Mouse (Mus musculus) megakaryocyte-erythroid progenitor cell, adult 5-6 weeks (primary cell): Measurements from ENCODE around the gene B4galt7. TPM values are rescaled to one million over a fixed set of nuclear protein-coding genes. Genes with fewer than 3 reads are reported as not detected.
A peak's percentile ranks its signal among the peaks of the same experiment; 100 is the strongest.

Source experiments
- ATAC-seq: replicated peaks from 2 replicates; pipeline ENCODE4 v1.8.0; 2016; ENCODE audit warnings: mild to moderate bottlenecking, inconsistent platforms; ENCODE audit not compliant: severe bottlenecking, poor library complexity, low FRiP score, low TSS enrichment
- total RNA-seq, 2 experiments: library from RNA; stranded (forward) in 1 of 2; stranded (reverse) in 1 of 2; fragments of 200-1000, 215-1000 nt in 1 of 2; fragments of >200 nt in 1 of 2; fragmentation: Nextera tagmentation in 1 of 2; gene quantifications; 2 replicates each; pipeline ENCODE4 v1.2.3; 2014 to 2017

B4galt7 gene
- total RNA-seq, 2 experiments from 2014 or later, result 9.4 to 16.3 TPM

GRCm38 (mm10) chr13:55650098-55650497 is 50.4 kb downstream of the B4galt7 start:
- ATAC-seq, result no peak

- 0 out of 2 replicates have a peak, but pooled peaks have one; percentile 23 for ATAC-seq
Measured at GRCm38 (mm10) chr13:55650980-55651379, 51.3 kb downstream of the B4galt7 start.

Other genes with a start within 250 kb of the B4galt7 start
- 110 and 122 TPM in 2 replicates for gene Lman2, start 237.1 kb upstream of the B4galt7 start, total RNA-seq (2014; fragmentation: Nextera tagmentation)
- gene Lman2, start 237.1 kb upstream of the B4galt7 start, total RNA-seq (2017), result 75.6 and 91.9 TPM in 2 replicates
- gene Rgs14, start 230.2 kb upstream of the B4galt7 start, total RNA-seq (2014; fragmentation: Nextera tagmentation), result 6.9 and 11.9 TPM in 2 replicates
- gene Rgs14, start 230.2 kb upstream of the B4galt7 start, total RNA-seq (2017), result 1.8 and 3.2 TPM in 2 replicates
- gene Slc34a1, start 201.7 kb upstream of the B4galt7 start, total RNA-seq (2014; fragmentation: Nextera tagmentation), result not detected in 2 replicates
- not detected in 2 replicates for gene Slc34a1, start 201.7 kb upstream of the B4galt7 start, total RNA-seq (2017)
- not detected in 2 replicates for gene Pfn3, start 184.7 kb upstream of the B4galt7 start, total RNA-seq (2014; fragmentation: Nextera tagmentation)
- gene Pfn3, start 184.7 kb upstream of the B4galt7 start, total RNA-seq (2017), result not detected in 2 replicates
- gene F12, start 173.1 kb upstream of the B4galt7 start, total RNA-seq (2014; fragmentation: Nextera tagmentation), result not detected in 2 replicates
- gene F12, start 173.1 kb upstream of the B4galt7 start, total RNA-seq (2017), result not detected in 2 replicates
- 61.4 and 80.6 TPM in 2 replicates for gene Grk6, start 154.8 kb upstream of the B4galt7 start, total RNA-seq (2014; fragmentation: Nextera tagmentation)
- 67.7 and 82.4 TPM in 2 replicates for gene Grk6, start 154.8 kb upstream of the B4galt7 start, total RNA-seq (2017)
- gene Prr7, start 135.6 kb upstream of the B4galt7 start, total RNA-seq (2014; fragmentation: Nextera tagmentation), result not detected in 2 replicates
- not detected in 2 replicates for gene Prr7, start 135.6 kb upstream of the B4galt7 start, total RNA-seq (2017)
- 0.84 TPM in 1 of 2 replicates, not detected in the other for gene Dbn1, start 111.8 kb upstream of the B4galt7 start, total RNA-seq (2014; fragmentation: Nextera tagmentation)
- gene Dbn1, start 111.8 kb upstream of the B4galt7 start, total RNA-seq (2017), result 2.4 TPM in 1 of 2 replicates, not detected in the other
- gene Pdlim7, start 86.2 kb upstream of the B4galt7 start, total RNA-seq (2014; fragmentation: Nextera tagmentation), result 11.5 and 13.2 TPM in 2 replicates
- gene Pdlim7, start 86.2 kb upstream of the B4galt7 start, total RNA-seq (2017), result 3.0 and 4.3 TPM in 2 replicates
- gene Dok3, start 70.6 kb upstream of the B4galt7 start, total RNA-seq (2014; fragmentation: Nextera tagmentation), result 1.5 and 2.2 TPM in 2 replicates
- gene Dok3, start 70.6 kb upstream of the B4galt7 start, total RNA-seq (2017), result 1.8 and 2.9 TPM in 2 replicates
- 55.0 and 56.4 TPM in 2 replicates for gene Ddx41, start 63.2 kb upstream of the B4galt7 start, total RNA-seq (2014; fragmentation: Nextera tagmentation)
- gene Ddx41, start 63.2 kb upstream of the B4galt7 start, total RNA-seq (2017), result 58.9 and 64.3 TPM in 2 replicates
- 49.7 and 72.9 TPM in 2 replicates for gene Fam193b, start 28.8 kb upstream of the B4galt7 start, total RNA-seq (2014; fragmentation: Nextera tagmentation)
- 17.9 and 22.9 TPM in 2 replicates for gene Fam193b, start 28.8 kb upstream of the B4galt7 start, total RNA-seq (2017)
- 65.7 and 68.8 TPM in 2 replicates for gene Tmed9, start 26.2 kb upstream of the B4galt7 start, total RNA-seq (2014; fragmentation: Nextera tagmentation)
- gene Tmed9, start 26.2 kb upstream of the B4galt7 start, total RNA-seq (2017), result 145 and 158 TPM in 2 replicates
- gene Caml, start 23.1 kb downstream of the B4galt7 start, total RNA-seq (2014; fragmentation: Nextera tagmentation), result 60.6 and 73.2 TPM in 2 replicates
- 57.7 and 60.8 TPM in 2 replicates for gene Caml, start 23.1 kb downstream of the B4galt7 start, total RNA-seq (2017)
- gene Ddx46, start 35.1 kb downstream of the B4galt7 start, total RNA-seq (2014; fragmentation: Nextera tagmentation), result 87.1 and 100 TPM in 2 replicates
- gene Ddx46, start 35.1 kb downstream of the B4galt7 start, total RNA-seq (2017), result 131 and 141 TPM in 2 replicates
- gene B230219D22Rik, start 93.2 kb downstream of the B4galt7 start, total RNA-seq (2014; fragmentation: Nextera tagmentation), result 37.2 and 38.5 TPM in 2 replicates
- gene B230219D22Rik, start 93.2 kb downstream of the B4galt7 start, total RNA-seq (2017), result 25.8 and 36.3 TPM in 2 replicates
- 17.1 and 33.5 TPM in 2 replicates for gene Txndc15, start 114.8 kb downstream of the B4galt7 start, total RNA-seq (2014; fragmentation: Nextera tagmentation)
- 26.1 and 35.2 TPM in 2 replicates for gene Txndc15, start 114.8 kb downstream of the B4galt7 start, total RNA-seq (2017)
- gene Pcbd2, start 127.5 kb downstream of the B4galt7 start, total RNA-seq (2014; fragmentation: Nextera tagmentation), result 25.5 and 33.1 TPM in 2 replicates
- gene Pcbd2, start 127.5 kb downstream of the B4galt7 start, total RNA-seq (2017), result 12.9 and 23.9 TPM in 2 replicates
- gene Catsper3, start 184.7 kb downstream of the B4galt7 start, total RNA-seq (2014; fragmentation: Nextera tagmentation), result not detected in 2 replicates
- gene Catsper3, start 184.7 kb downstream of the B4galt7 start, total RNA-seq (2017), result not detected in 2 replicates
- gene Pitx1, start 236.3 kb downstream of the B4galt7 start, total RNA-seq (2014; fragmentation: Nextera tagmentation), result not detected in 2 replicates
- gene Pitx1, start 236.3 kb downstream of the B4galt7 start, total RNA-seq (2017), result not detected in 2 replicates